Mouse (Mus musculus) layer of hippocampus, adult 8-10 months (tissue): ENCODE results near the gene Dync1i1. TPM values are rescaled to one million over a fixed set of nuclear protein-coding genes. Genes with fewer than 3 reads are reported as not detected.

Experiments
- DNase-seq, 2 experiments: peaks; one replicate each; pipeline ENCODE4 v3.0.0; 2022; ENCODE audit warnings: low spot score in 2 of 2
- total RNA-seq, 4 experiments: library from RNA; stranded (reverse); gene quantifications; 2 replicates each; pipeline ENCODE4 v1.2.4; 2022

Dync1i1 gene
- total RNA-seq, 4 experiments from 2014 or later, result 136 to 150 (median 140) TPM

DNA sequence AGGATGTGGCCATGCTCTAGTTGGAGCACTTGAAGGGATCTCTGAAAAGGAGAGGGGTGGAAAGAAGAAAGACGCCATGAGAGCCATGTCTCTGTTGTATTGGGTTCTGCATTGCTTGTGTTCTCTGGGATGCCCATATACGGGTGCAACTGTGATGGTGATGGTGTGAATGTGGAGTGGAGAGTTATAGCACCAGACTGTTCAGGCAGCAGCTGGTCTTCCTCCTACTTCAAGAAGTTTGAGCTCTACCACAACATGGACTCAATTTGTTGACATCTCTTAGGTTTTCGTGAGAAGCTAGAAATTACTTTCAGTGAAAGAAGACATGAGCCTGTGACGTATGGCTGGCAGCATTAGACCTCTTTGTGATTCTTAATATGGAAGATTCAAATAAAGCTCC is 44.8 kb downstream of the Dync1i1 start:
- DNase-seq, result no peak

DNA sequence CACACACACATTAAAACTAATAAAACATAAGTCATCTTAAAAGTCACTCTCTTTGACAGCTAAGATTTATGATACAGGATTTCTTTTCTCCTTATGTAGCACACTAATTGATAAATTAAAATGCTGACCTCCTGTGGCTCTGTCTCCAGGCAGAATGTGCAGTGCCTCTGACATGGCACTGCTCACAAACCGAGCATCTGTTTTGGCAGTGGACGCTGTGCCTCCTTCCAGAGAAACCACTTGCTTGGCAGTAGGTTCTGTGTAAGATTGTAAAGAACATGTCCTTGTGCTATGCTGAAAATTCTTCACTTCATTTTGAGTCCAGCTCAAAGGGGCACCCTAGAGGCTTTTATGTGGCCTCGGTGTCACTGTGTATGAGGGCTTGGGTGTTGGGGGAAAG is 50.0 kb downstream of the Dync1i1 start:
- DNase-seq, result no peak

DNA sequence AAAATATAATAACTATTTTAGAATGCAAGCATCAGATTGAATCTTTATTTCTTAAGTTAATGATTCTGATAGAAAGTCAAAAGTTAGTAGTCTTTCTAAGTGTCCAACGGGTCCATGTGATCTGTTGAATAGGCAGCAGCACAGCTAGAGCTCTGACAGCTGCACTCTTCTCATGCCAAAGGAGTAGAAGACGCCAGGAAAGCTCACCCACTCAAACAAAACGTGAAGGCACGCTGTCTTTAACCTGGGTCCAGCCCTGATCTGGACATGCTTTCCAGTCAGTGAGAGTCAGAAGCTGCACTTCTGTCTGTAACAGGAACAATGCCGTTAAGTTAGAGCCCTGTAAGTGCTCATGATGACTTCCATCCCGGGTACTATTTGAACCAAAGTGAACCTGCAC is 56.3 kb downstream of the Dync1i1 start:
- no peak for DNase-seq

DNA sequence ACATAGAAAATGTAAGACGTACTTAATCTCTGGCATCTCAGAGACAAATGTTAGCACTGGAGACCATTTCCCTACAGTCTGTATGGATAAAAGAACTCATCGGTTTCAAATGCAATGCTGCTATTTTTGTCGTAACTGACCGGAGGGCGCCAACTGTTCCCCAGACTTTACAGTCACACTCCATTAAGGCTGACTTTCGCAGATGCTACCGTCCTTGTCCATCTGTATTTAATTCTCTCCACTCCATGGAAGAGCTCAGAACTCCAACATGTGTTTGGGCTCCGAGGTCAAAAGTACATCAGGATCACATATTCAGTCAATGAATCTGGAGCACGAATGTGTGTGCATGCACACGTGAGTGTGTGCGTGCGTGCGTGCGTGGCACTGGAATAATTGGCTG is 58.4 kb downstream of the Dync1i1 start:
- no peak for DNase-seq

DNA sequence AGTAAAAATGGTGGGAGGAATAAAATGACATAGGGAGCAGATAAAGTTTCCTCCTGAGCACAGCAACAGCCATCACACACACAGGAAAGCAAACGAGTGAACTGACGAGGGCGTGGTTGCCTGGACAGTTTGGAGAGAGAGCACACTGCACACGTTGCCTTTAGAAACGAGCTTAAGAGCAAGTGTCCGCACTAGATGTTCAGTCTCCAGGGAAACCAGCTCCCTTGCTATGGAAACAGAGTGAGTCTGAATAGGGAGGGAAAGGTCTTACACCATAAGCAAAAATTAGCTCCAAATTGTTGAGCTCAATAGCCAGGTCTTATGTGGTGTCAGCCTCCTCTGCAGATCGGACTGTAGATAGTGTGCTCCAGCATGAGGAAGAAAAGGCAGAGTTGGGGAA is 65.2 kb downstream of the Dync1i1 start:
- no peak for DNase-seq

DNA sequence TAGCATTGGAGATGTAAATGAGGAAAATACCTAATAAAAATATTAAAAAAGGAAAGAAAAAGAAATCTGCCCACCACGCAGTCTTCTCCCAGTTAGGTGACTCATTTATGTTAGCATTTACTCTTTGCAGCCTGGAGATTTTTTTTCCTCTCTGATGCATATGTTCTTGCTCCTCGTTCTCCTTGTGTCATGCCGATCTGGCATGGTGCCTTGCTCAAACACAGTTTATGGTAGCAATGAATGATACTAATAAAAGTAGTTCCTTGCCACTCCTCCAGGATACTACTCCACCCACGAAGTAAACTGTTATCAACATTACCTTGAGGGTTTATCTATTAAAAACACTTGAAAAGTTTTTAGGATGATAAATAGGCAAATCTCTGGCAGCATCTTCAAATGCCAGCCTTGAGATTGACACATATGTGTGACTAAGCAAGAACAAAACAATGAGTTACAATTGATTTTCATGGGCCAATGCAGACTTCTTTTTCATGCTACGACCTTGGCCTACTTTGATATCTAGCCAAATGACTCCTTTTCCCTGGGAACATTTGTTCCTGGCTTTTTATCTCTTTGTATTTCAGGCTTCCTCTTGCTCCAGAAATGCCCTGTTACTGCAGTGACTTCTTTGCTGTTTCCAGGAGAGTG is 68.8 kb downstream of the Dync1i1 start:
- DNase-seq, result peak in 1 of 2 experiments; percentile 23

DNA sequence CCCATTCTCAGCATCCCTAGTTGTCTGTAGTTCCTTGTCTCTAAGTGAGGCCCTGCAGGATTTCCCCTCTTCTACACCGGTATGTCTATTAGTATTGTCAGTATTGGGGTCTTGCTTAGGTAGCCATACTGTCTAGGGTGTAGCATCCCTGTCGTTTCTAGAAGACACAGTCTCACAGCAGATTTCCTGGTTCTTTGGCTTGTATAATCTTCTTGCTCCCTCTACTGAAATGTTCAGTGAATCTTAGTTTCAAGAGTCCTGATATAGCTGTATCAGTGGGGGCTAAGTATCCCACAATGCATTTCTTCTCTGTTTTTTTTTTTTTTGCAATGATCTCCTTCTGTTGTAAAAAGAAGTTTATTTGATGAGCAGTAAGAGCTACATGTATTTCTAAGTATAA is 69.9 kb downstream of the Dync1i1 start:
- DNase-seq, result no peak

DNA sequence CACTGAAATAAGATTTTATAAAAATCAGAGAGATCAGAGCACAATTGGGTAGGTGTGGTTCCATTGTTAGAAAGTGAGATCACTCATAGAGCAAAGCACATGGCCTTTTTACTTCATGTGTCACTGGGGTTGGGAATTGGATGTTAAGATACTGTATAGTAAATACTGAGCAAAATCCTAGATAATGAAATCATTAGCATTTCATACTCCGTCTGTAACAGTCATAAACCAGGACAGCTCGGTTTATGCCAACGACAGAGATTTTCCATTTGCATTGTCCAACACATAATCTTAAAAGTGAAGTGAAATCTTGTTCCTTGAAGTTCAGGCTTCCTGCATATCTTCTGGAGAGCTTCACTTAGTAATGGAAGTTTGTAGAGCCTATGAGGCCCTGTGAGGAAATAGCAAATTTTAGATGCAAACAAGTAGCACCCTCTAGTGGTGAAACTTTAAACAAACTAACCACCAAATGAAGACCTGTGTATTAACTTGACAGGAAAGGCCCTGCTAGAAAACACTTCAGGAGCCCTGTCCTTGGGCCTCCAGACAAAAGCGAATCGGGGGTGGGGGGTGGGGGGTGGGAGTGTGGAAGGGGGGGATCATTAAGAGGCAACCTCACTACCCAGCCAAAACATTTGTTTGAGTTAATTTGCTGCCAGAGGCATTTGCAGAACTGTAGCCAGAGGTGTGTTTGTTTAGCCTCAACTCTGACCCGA is 76.8 kb downstream of the Dync1i1 start:
- no peak for DNase-seq

DNA sequence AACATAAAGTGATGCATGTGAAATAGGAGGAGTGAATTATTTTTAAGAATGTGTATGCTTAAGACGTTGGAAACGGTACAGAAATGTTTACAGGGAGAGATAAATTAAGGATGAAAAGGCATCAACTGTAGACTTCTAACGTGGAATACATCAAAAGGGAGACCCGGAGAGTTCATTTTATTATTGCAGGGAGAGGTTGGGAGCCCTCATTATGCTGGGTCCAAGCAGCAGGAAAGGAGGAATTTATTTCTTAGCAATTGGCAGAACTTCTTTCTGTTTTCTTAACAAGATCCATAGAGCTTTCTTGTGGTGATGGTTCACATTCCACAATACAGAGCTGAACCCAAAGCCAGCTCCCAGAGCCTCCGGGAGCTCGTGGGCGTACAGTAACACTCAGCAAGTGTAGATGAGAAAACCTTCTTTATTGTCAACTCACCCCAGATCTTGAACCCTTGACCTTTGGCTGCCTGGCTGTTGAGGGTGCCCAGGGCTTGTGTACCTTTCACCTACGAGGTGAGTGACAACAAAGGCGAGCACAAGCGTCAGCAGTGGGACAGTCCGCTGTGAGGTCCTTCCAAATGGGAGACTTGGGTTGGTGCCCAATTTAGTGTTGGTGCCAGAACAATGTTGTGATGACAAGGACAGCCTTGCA is 77.5 kb downstream of the Dync1i1 start:
- no peak for DNase-seq

DNA sequence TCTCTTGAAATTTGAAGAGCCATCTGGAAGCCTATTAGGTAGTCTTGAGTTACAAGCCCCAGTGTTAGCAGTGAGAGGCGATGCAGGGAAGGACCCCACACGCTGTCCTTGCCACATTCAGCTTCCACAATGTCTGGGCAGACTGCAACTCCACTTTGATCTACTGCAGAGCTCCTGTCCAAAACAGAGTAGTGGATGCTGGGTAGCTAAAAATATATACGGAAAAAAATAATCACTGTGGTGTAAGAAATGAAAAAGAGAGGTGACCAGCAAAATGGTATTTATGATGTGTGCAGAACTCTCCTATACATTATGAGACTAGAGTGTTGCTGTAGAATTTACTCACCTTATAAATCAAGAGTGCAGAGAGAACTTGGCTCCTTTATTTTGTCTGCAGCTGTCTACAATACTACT is 82.6 kb downstream of the Dync1i1 start:
- DNase-seq, result no peak

DNA sequence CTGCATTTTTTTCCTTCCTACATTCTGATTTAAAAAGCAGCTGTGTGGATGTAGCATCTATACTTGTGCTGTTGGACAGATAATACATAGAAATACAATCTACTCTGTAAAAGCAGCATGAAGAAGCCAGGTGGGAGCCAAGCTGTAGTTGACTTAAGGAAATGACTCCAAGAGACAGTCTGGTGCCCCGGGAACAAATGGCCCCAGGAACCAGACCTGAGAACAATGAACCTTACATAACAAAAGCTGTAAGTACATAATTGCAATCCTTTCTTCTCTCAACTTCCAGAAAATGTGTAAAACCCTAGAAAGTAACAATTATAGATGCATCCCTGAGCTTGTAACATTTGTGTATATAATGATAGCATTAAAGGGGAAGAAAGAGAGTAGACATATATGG is 86.6 kb downstream of the Dync1i1 start:
- no peak for DNase-seq

DNA sequence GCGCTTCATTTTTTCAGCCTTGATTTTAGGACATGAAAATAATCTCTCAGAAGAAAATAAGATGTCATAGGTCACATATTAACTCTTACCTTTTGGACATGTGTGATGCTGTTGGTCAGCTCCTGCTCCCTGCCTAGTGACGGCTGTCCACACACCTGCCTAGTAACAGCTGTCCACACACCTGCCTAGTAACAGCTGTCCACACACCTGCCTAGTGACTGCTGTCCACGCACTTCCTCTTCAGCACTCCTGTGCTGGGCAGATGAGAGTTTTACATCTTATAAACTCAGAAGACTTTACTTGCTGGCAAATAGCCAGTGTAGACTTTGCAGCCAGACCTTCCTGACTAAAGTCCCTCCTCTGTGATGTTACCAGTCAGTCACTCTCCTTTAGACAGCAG is 94.2 kb downstream of the Dync1i1 start:
- DNase-seq, result no peak

DNA sequence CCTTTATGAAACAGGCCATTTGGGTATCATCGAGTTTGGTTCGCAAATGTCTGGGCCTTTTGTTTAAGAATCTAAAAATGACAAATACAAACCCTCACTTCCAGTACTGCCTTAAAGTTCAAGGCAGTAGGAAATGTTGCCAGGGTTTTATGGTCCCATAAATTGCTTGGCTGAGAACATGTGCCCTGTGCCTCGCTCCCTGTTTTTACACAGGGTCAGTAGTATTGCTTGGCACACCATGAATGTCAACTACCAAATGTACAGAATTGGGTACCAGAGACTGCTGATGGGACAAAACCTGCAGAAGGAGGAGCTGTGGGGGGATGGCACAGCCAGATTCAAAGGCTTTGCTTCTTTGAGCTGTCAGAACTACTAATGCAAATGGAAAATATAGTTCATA is 100.0 kb downstream of the Dync1i1 start:
- DNase-seq, result no peak

DNA sequence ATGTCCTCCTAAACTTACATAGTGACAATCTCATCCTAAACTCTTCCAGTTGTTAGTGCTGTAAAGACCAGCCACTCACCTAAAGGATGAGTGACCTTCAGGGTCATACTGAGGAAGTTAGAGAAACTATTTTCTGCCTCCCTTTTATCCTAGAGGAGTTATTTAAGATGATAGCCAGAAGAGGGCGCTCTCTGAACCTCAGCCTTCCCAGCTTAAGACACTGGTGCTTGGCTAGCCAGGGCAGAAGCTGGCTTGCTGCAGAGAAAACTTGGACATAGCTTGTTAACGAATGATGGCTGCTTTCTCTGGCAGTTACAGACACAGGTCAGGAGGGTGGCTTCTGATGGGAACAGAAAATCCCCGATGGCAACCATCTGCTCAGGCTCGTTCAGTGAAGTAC is 101.6 kb downstream of the Dync1i1 start:
- DNase-seq, result no peak

DNA sequence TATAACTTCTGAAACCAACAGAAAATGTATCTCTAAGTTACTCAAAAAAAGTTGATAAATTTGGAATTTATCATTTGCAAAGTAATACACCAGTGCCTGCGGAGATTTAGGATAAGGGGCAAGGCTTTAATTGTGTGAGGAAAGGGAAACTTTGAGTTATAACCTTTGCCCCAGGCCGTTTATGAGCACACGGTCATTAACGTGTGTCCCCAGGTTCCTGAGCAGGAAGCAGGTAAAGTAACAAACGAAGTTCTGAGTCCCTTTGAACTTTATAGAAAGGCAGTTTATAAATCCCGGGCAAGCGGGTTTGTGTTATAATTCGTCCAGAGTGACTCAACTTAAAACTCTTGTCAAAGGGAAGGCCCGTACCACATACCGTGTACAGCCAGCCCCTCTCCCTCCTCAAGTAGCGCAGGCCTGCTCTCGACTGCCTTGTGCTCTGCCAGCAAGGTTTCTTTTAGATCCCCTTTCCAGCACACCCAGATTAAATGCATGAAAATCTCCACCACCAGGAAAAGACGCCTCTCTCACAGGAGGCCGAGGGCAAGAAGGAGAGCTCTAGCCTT is 103.1 kb downstream of the Dync1i1 start:
- DNase-seq, result no peak

DNA sequence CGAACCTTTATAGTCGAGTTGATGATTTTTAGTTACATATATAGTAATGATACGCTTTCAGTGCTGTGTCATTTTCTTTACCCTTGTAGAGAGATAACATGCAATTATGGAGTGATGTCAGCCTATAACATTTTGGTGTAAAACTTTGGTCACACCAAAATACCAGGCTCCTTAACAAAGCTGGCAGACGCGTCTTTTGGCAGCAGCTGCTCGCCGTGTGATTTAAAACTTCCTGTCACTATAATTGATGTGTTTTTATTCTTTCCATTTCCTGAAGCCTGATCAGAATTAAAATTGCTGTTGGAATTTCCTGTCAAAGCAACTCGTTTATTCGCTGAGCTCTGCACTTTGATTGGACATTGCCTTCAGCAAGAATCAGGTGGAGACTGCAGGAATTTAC is 103.7 kb downstream of the Dync1i1 start:
- no peak for DNase-seq

DNA sequence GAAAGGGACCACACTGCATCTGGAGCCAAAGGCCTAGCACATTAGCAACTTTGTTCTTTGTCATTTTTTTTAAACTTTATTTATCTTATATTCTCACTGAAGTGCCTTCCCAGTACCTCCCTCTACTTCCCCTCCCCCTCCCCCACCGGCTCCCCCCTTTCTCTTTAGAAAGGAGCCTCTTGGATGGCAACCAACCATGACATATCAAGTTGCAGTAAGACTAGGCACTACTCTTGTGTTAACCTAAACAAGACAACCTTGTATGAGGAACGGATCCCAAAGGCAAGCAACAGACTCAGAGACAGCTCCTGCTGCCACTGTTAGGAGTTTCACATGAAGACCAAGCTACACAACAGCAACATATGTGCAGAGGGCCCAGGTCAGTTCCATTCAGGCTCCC is 105.3 kb downstream of the Dync1i1 start:
- no peak for DNase-seq

DNA sequence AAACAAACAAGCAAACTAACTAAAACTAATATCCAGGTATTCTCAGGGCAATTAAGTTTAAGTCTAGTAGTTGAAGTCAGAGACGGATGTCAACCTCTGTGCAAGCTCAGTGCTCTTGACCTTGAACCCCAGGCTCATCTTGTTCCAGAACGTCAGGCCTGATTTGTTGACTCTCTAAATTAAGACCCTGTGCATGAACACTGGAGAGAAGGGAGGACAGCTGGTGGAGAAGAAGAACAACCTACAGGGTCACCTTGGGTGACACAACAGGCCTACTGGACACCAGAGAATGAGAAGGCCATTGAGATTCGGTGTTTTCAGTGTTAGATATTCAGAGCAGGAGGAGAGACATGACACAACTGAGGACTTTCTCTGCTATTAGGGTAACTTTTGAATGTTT is 105.8 kb downstream of the Dync1i1 start:
- no peak for DNase-seq

DNA sequence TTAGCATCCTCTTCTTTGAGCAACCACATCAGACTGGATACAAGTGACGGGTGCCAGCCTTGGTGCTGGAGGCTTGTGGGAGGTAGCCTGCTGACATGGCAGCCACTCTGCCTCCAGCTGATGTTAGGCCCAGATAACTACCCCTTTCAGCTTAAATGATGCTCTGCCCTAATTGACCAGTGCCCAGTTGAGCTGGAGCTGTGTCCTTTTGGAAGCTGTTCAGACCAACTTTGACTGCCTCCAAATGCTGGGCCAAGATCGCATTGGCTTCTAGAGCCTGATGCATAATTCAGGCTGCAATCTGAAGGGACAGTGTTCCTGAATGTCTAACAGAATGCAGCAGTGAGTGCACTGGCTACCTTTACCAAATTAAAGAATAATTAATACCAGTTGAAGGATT is 107.4 kb downstream of the Dync1i1 start:
- no peak for DNase-seq

DNA sequence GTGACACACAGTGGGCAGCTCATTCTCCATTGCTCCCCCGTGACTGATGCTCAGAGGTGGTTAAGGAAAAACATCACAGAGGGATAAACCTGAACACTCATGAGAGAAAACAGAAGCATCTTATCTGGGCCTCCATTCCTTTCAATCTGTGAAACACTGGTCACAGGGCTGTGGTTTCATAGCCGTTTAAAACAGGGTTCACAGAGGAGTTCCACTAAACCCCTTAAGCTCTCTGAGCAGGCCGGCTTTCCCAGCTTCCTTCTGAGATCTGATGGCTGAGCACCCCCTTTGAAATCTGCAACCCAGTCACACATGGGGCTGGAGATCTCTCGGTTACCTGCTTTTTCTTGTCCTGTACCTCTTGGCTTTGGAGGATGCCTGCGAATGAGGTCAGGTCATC is 117.0 kb downstream of the Dync1i1 start:
- no peak for DNase-seq

DNA sequence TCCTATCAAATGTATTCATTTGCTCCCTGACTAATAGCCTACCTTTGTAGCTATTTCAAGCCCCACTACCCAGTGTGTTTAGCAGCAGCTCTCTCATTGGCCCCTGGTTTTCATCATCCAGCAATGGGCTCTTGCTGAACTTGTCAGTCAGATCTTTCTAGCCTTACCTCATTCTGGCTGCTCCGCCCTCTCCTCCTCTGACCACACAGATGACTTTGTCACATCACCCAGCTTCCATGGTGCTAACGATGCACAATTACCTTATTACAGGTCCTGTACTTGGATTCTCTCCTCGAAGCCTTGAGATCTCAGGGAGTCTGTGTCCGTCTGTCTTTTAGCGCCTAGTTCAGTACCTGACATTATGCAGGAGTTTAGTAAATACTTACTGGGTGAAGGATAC is 120.7 kb downstream of the Dync1i1 start:
- no peak for DNase-seq

DNA sequence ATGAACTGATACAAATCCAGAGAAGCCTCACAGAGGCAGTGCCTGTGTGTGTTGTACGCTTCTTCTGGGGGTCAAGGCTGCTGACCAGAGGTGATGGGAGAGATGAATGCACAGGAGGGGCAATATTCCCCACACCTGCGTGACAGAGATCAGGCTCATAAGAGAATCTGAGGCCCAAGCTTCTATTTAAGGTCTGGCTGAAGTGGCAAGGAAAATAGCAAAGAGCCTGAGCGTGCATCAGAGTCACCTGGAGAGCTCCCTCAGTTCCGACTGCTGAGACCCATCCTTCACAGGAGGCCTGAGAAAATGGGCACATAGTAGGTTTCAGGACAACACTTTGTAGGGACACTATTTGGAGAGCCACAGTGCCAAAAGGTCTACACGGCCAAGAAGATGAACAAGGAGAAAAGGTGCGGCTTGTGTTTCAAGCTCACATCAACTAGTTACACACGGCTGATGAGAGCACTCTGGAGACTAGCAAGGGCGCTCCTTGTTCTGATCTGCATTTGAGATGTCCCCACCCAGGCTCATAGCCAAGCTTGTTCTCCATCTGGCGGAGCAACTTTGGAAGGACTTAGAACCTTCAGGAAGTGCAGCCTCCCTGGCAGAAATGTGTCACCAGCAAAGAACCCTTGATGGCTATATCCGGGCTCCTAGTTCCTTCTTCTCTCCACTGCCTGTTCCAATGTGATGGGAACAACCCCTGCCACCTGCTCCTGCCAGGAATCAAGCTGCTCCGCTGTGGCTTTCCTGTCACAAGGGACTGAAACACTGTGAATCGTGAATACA is 128.8 kb downstream of the Dync1i1 start:
- DNase-seq, result no peak
